Mouse (Mus musculus): ENCODE data around the gene Eci3.

The Eci3 gene

GRCm38 (mm10) chr13:34934931-34935644, 28.5 kb downstream of the Eci3 start:
- no peak for DNase-seq (ENCODE audit: low spot score)

DNA sequence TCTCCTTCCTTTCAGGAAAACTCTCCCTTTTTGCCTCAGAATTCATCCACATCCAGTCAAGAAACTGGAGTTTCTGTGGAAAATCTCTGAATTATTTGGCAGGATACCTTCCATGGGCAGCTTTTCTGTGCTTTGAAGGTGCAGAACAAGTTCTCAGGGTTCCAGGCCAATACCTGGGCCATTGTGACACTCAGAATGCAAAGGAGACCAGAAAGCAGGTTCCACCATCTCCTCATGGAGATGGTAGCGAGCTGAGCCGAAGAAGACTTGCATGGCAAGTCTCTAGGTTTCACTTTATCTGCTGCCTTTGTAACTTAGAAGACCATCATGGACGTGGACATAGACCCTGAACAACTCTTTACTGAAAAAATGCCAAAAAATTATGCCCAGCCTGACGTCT, 39.4 kb downstream of the Eci3 start, which contains the start of the genes Fam217a and 4933417A18Rik:
Gene Fam217a (minus strand): TSS at position 101 of the 400 bp plus-strand sequence.
Gene 4933417A18Rik (plus strand): TSS at position 200 of the 400 bp plus-strand sequence.
- DNase-seq (ENCODE audit: low spot score), result no peak

- DNase-seq (ENCODE audit: low spot score), result no peak
Measured at GRCm38 (mm10) chr13:34916520-34917167, 47.0 kb downstream of the Eci3 start.

GRCm38 (mm10) chr13:34914614-34915013, 49.0 kb downstream of the Eci3 start:
- no peak for DNase-seq (ENCODE audit: low spot score)

All from left cerebral cortex, adult 11 months (tissue).